Mouse (Mus musculus) megakaryocyte, embryonic 14.5 days (primary cell): ENCODE measurements around the gene Fis1.

ENCODE experiments used
- FLI1 ChIP-seq: IDR thresholded peaks from 2 replicates; pipeline ENCODE4 v1.6.1; 2012; ENCODE audit warnings: low read length, inconsistent platforms, mixed read lengths
- GATA1 ChIP-seq: IDR thresholded peaks from 3 replicates; pipeline ENCODE4 v1.6.1; 2012; ENCODE audit warnings: mixed read lengths, low read length, inconsistent platforms, borderline replicate concordance

GRCm38 (mm10) chr5:136970703-136971102, 17.6 kb downstream of the Fis1 start:
- no peak for TF ChIP-seq GATA1
- TF ChIP-seq FLI1 = no peak
